Mouse (Mus musculus) heart, embryonic 16.5 days (tissue): ENCODE measurements around the gene AC124502.3. TPM values are rescaled to one million over a fixed set of nuclear protein-coding genes. Genes with fewer than 3 reads are reported as not detected.

ENCODE experiments used
- ATAC-seq: fragments of 200-750 bp; cut with Nextera tagmentation; replicated peaks from 2 replicates; pipeline ENCODE4 v1.8.0; 2017; ENCODE audit warnings: moderate number of reproducible peaks; ENCODE audit not compliant: insufficient read depth, low FRiP score; ENCODE audit errors: extremely low read depth
- H3K27ac ChIP-seq: fragments of 300-500 bp; sonication (generic); 2 replicates; pipeline ENCODE4 v1.5.1; 2014; ENCODE audit warnings: mild to moderate bottlenecking, low read length, control low read depth, moderate library complexity
- H3K27me3 ChIP-seq: fragments of 300-500 bp; sonication (generic); 2 replicates; pipeline ENCODE4 v1.6.1; 2014; ENCODE audit warnings: low read length, mixed read lengths; ENCODE audit not compliant: control insufficient read depth, insufficient read depth
- H3K36me3 ChIP-seq: fragments of 300-500 bp; sonication (generic); 2 replicates; pipeline ENCODE4 v1.6.1; 2014; ENCODE audit not compliant: control insufficient read depth, insufficient read depth
- H3K4me1 ChIP-seq: fragments of 300-500 bp; sonication (generic); 2 replicates; pipeline ENCODE4 v1.6.1; 2014; ENCODE audit warnings: low read length, mixed read lengths; ENCODE audit not compliant: control insufficient read depth, insufficient read depth
- H3K4me2 ChIP-seq: fragments of 300-500 bp; sonication (generic); 2 replicates; pipeline ENCODE4 v1.6.1; 2014; ENCODE audit warnings: low read depth, mild to moderate bottlenecking, control low read depth, low read length
- H3K4me3 ChIP-seq: fragments of 300-500 bp; sonication (generic); 2 replicates; pipeline ENCODE4 v1.5.1; 2014; ENCODE audit warnings: mild to moderate bottlenecking, control low read depth, low read length
- H3K9ac ChIP-seq: fragments of 300-500 bp; sonication (generic); 2 replicates; pipeline ENCODE4 v1.6.1; 2014; ENCODE audit warnings: low read length, control low read depth
- H3K9me3 ChIP-seq: fragments of 300-500 bp; sonication (generic); replicated peaks from 2 replicates; pipeline ENCODE4 v1.6.1; 2016; ENCODE audit warnings: low read length; ENCODE audit not compliant: control insufficient read depth
- WGBS: fragments of 180-500 bp; shearing (Covaris S2); extraction: QIAGEN DNeasy Blood & Tissue Kit; methylation state at CpG from one replicate; pipeline ENCODE4 v1.1.7; 2014; 5-methylcytosine and 5-hydroxymethylcytosine counted together
- polyA plus RNA-seq: library from polyadenylated mRNA; unstranded; fragments of >200 nt; fragmentation: Nextera tagmentation; extraction: Ambion mirVana; gene quantifications from 2 replicates; pipeline ENCODE4 v1.2.1, GENCODE M21; 2015

The AC124502.3 gene
- polyA plus RNA-seq, 1 experiment from 2014 or later = 2.7 TPM

GRCm38 (mm10) chr19:5071545-5072369 is 33.1 kb downstream of the AC124502.3 start:
- WGBS = 3% methylated on average over 40 of the region's 40 CpGs
- peak overlapping the region; percentile 59 for H3K4me3 ChIP-seq
- H3K27me3 ChIP-seq = peaks cover 22% of the 10 kb centered on the region
- peak overlapping the region; percentile 69 for H3K9ac ChIP-seq
- peak overlapping the region; percentile 65 for H3K4me2 ChIP-seq
- peak overlapping the region; percentile 43 for H3K27ac ChIP-seq
- no peaks in the 10 kb centered on the region for H3K36me3 ChIP-seq
- ATAC-seq = peak; percentile 75
- no peaks in the 10 kb centered on the region for H3K9me3 ChIP-seq
- H3K4me1 ChIP-seq = peaks cover 23% of the 10 kb centered on the region

- Histone ChIP-seq H3K9me3 (no peaks in the 10 kb centered on the region), H3K4me1 (peaks cover 16% of the 10 kb centered on the region), H3K27ac (peak overlapping the region; percentile 15; the same call in 1 of the 2 replicates), H3K4me2 (peak overlapping the region; percentile 65), H3K4me3 (peak overlapping the region; percentile 59), H3K9ac (0 out of 2 replicates have a peak overlapping the region, but pooled peaks have one; percentile 3), H3K27me3 (peaks cover 22% of the 10 kb centered on the region), H3K36me3 (no peaks in the 10 kb centered on the region)
- WGBS = 2% methylated on average over 20 of the region's 20 CpGs
- ATAC-seq = no peak
Measured at GRCm38 (mm10) chr19:5072389-5073019, 33.8 kb downstream of the AC124502.3 start.

- H3K4me3 ChIP-seq = peak overlapping the region; percentile 59
- under 1% methylated on average over 15 of the region's 15 CpGs for WGBS
- no peak for ATAC-seq
- no peak overlapping the region for H3K9ac ChIP-seq
- peak overlapping the region; percentile 65 for H3K4me2 ChIP-seq
- H3K27ac ChIP-seq = no peak overlapping the region
- H3K27me3 ChIP-seq = peaks cover 22% of the 10 kb centered on the region
- no peaks in the 10 kb centered on the region for H3K9me3 ChIP-seq
- H3K36me3 ChIP-seq = no peaks in the 10 kb centered on the region
- peaks cover 14% of the 10 kb centered on the region for H3K4me1 ChIP-seq
Measured at GRCm38 (mm10) chr19:5073028-5073427, 34.3 kb downstream of the AC124502.3 start.

GRCm38 (mm10) chr19:5073518-5073917 is 34.8 kb downstream of the AC124502.3 start:
- Histone ChIP-seq H3K9ac (no peak overlapping the region), H3K36me3 (no peaks in the 10 kb centered on the region), H3K4me3 (no peak overlapping the region), H3K9me3 (no peaks in the 10 kb centered on the region), H3K4me1 (peaks cover 9% of the 10 kb centered on the region), H3K27me3 (peaks cover 21% of the 10 kb centered on the region), H3K27ac (no peak overlapping the region), H3K4me2 (no peak overlapping the region)
- WGBS = 32% methylated on average over 5 of the region's 5 CpGs
- no peak for ATAC-seq

GRCm38 (mm10) chr19:5079279-5079678 is 40.6 kb downstream of the AC124502.3 start:
- H3K4me1 ChIP-seq = no peaks in the 10 kb centered on the region
- no peak overlapping the region for H3K9ac ChIP-seq
- H3K4me2 ChIP-seq = no peak overlapping the region
- H3K27me3 ChIP-seq = peaks cover 42% of the 10 kb centered on the region
- no peak for ATAC-seq
- H3K9me3 ChIP-seq = no peaks in the 10 kb centered on the region
- no peak overlapping the region for H3K27ac ChIP-seq
- 88% methylated on average over 1 of the region's 1 CpGs for WGBS
- no peak overlapping the region for H3K4me3 ChIP-seq
- no peaks in the 10 kb centered on the region for H3K36me3 ChIP-seq

- H3K9me3 ChIP-seq = no peaks in the 10 kb centered on the region
- H3K27ac ChIP-seq = no peak overlapping the region
- H3K27me3 ChIP-seq = peaks cover 62% of the 10 kb centered on the region
- ATAC-seq = no peak
- H3K4me1 ChIP-seq = peaks cover 3% of the 10 kb centered on the region
- H3K4me3 ChIP-seq = no peak overlapping the region
- H3K4me2 ChIP-seq = no peak overlapping the region
- no peaks in the 10 kb centered on the region for H3K36me3 ChIP-seq
- no peak overlapping the region for H3K9ac ChIP-seq
- 65% methylated on average over 18 of the region's 18 CpGs for WGBS
Measured at GRCm38 (mm10) chr19:5082005-5082404, 43.3 kb downstream of the AC124502.3 start.

- WGBS = 62% methylated on average over 24 of the region's 24 CpGs
- no peak overlapping the region for H3K4me2 ChIP-seq
- H3K27me3 ChIP-seq = peaks cover 62% of the 10 kb centered on the region
- H3K9me3 ChIP-seq = no peaks in the 10 kb centered on the region
- H3K36me3 ChIP-seq = no peaks in the 10 kb centered on the region
- ATAC-seq = no peak
- H3K4me3 ChIP-seq = no peak overlapping the region
- H3K4me1 ChIP-seq = peaks cover 7% of the 10 kb centered on the region
- H3K9ac ChIP-seq = no peak overlapping the region
- no peak overlapping the region for H3K27ac ChIP-seq
Measured at GRCm38 (mm10) chr19:5082596-5082995, 43.9 kb downstream of the AC124502.3 start.

GRCm38 (mm10) chr19:5083961-5084833 is 45.5 kb downstream of the AC124502.3 start:
- 60% methylated on average over 3 of the region's 3 CpGs for WGBS
- peak overlapping the region; percentile 60; the same call in 1 of the 2 replicates for H3K4me3 ChIP-seq

More at GRCm38 (mm10) chr19:5083961-5084833, 45.5 kb downstream of the AC124502.3 start:
- H3K9me3 ChIP-seq = no peaks in the 10 kb centered on the region
- no peak overlapping the region for H3K27ac ChIP-seq
- H3K36me3 ChIP-seq = no peaks in the 10 kb centered on the region
- no peak for ATAC-seq
- H3K4me2 ChIP-seq = no peak overlapping the region
- H3K27me3 ChIP-seq = peaks cover 62% of the 10 kb centered on the region
- no peak overlapping the region for H3K9ac ChIP-seq
- H3K4me1 ChIP-seq = peaks cover 13% of the 10 kb centered on the region
